Mouse (Mus musculus) layer of hippocampus, postnatal 36 days (tissue): ENCODE measurements around the gene Rorc. TPM values are rescaled to one million over a fixed set of nuclear protein-coding genes. Genes with fewer than 3 reads are reported as not detected.

Experiments used
- DNase-seq, 2 experiments: peaks; one replicate each; pipeline ENCODE4 v3.0.0; 2022
- total RNA-seq, 2 experiments: library from RNA; stranded (reverse); gene quantifications; 2 replicates each; pipeline ENCODE4 v1.2.3; 2021

Rorc gene
- total RNA-seq, result under 1 TPM; 0.57 to 0.86 TPM

DNA sequence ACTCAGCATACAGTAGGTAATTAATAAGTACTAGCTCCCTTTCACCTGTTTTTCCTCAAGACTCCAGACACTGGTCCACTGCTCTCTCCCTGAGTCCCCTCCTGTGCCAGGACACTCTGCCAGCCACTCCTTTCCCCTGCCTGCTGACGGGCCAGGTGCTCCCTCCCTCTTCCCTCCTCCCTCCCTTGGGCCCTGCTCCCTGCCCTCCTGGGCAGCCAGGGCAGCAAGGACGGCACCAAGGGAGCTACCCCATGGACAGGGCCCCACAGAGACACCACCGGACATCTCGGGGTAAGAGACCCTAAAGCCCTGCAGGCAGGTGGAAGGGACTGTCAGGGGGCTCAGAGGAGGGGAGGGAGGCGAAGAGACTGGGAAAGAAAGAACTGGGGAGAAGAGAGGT is at the start of gene Rorc:
Gene Rorc, plus strand, starts transcription at position 154 of the 400 bp plus-strand sequence.
- DNase-seq, result no peak

- no peak for DNase-seq
Measured at GRCm38 (mm10) chr3:94328681-94329080, 43.9 kb upstream of the Rorc start.

DNA sequence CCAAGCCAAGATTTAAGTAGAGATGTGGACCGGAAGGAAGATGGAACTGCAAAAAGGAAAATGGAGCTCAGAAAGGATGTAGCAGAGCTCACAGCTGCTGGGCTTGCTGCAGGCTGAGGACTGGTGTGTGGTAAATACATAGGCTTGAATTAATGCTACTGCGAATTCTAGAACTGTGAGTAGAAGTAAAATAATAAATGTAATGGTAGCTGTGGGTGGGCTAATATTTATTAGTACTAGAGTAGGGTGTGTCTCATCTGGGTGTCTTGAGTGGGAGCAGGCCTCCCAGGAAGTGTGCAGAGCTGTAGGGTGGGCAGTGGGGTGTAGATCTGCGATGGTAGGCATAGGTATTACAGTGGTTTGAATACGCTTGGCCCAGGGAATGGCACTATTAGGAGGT is 38.2 kb upstream of the Rorc start:
- no peak for DNase-seq

GRCm38 (mm10) chr3:94338522-94338921 is 34.1 kb upstream of the Rorc start:
- DNase-seq, result no peak

GRCm38 (mm10) chr3:94341959-94342422 is 30.6 kb upstream of the Rorc start, which contains the start of gene Them5:
Gene Them5 (plus strand): TSS chr3:94342099.
- no peak for DNase-seq

DNA sequence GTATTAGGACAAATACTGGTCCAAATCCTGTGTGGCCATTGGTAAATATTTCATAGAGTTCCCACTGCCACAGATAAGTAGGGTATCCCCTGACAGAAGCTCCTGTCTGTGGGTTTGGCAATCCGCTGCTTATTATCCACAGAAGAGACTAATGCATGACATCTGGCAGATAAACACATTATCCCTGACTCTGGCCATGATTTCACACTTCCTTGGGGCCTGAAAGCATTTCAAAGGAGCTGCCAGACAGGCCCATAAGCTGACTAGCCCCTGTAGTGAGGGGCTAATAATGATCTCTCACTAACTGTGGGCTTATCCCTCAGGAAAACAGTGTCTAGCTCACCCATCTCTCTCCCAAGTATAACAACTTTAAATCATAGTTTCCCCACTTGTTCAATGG is 30.0 kb upstream of the Rorc start:
- DNase-seq, result no peak

DNA sequence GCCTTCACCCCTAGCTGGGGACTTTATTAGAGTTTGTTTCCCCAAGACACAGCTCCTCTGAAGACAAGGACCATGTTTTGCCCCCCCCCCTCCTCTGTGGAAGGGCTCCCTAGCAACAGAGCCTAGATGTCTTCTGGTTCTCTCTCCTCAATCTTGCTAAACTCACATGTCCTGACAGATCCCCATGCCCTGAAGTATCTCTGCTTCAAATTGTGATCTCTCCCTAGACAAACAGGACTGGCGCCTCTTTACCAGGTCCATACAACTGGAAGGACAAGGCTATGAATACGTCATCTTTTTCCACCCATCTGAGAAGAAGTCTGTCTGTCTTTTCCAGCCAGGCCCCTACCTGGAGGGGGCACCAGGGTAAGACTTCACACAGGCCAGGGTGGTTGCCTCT is 28.4 kb upstream of the Rorc start:
- no peak for DNase-seq

GRCm38 (mm10) chr3:94344897-94345296 is 27.7 kb upstream of the Rorc start:
- DNase-seq, result no peak

GRCm38 (mm10) chr3:94348146-94348545 is 24.4 kb upstream of the Rorc start:
- no peak for DNase-seq

DNA sequence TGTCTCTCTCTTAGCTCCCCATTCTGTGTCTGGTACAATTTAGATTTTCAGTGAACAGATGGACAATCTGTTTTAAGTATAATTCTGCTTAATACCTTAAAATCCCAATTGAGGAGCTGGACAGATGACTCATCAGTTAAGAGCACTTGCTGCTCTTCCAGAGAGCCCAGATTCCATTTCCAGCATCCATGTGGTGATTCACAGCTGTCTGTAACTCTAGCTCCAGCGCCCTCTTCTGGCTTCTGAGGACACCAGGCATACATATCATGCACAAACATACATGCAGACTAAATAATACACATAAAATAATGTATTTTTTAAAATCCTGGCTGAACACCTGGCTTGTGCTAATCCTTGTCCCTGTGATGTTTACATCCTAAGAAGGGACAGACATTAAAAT is 11.8 kb upstream of the Rorc start:
- peak in 1 of 2 experiments; percentile 35 for DNase-seq

GRCm38 (mm10) chr3:94362138-94362537 is 10.5 kb upstream of the Rorc start, which contains the start of gene C2cd4d:
Gene C2cd4d (plus strand): TSS chr3:94362438.
- DNase-seq, result no peak

DNA sequence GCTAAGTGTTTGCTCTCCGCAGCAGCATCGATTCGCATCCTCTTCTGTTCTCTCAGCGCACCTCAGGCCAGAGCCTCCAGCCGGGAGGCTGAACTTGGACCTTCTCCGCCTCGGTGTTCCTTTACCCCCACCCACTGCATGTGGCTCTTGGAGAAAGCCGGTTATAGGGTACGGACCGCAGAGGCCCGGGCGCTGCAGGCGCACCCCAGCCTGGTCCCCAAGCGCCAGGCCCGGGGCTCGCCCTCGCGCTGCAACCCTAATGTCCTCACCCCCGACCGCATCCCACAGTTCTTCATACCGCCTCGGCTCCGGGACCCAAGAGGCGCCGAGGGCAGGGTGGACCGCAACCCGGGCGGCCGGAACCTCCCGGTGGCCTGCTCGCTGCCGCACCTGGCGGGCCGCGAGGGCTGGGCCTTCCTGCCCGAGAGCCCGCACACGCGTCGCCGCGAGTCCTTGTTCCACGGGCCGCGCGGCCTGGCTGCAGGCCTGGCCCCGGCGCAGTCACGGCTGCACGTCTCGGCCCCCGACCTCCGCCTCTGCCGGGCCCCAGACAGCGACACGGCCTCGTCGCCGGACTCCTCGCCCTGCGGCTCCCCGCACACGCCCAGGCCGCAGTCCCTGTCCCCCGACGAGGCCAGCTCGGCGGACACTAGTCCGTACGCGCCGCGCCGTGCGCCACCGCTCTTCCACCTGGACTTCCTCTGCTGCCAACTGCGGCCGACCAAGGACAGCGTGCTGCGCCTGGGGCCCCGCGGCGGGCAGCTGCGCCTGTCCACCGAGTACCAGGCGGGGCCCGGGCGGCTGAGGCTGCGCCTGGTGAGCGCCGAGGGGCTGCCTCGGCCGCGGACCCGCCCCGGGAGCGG is 9.1 kb upstream of the Rorc start:
- peak in 1 of 2 experiments; percentile 46 for DNase-seq

- no peak for DNase-seq
Measured at GRCm38 (mm10) chr3:94364154-94364526, 8.5 kb upstream of the Rorc start.

DNA sequence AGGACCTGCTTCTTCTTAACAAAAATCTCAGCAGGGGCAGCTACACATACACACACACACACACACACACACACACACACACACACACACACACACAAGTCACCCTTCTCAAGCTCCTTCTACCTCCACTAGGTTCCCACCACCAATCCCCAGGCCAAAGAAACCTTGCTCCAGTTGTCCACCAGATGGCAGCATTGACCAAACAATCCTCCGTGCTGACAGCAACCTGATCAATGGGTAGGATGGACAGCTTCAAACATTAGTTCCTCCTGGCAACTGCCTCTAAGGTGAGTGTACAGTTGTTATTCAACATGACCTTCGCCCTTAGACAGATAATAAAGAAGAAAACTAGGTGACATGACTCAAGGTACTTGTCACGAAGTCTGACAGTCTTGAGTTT is 5.8 kb upstream of the Rorc start:
- DNase-seq, result peak; percentile 78 to 82

DNA sequence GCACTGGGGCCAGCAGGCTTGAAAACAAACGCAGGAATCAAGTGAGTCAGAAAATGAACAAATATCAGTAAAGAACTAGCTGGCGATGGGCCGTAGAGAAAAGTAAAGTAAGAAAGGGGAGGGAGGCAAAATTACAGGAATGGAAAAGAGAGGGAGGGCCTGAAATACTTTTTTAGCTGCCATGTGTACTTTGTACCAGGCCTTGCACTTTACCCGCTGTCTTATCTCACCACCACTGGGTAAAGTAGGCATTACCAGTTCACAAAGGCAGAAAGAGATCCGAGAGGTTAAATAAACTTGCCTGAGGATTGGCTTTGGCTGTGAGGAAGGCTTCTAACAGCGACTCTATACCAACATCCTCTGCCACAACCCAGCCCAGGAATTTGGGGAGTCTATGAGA is 5.1 kb upstream of the Rorc start:
- DNase-seq, result no peak

DNA sequence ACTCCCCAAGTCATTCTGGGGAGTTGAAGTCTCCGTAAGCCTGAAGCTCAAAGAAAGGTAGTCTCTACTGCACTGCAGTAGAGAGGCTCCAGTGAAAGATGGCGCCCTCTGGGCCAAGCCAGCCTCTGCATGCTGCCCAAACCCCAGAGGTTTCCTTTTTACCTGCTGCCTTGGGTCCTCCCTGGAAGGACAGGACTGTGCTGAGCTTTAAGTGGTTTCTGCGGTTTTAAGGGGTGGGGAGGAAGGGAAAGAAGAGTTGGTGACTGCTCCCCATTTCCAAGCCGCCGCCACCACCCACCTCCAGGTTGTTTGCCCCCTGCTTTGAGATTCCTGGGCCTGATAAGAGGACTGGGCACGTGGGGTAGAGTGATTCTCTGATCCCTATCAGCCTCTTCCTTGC is 4.0 kb upstream of the Rorc start:
- DNase-seq, result no peak

DNA sequence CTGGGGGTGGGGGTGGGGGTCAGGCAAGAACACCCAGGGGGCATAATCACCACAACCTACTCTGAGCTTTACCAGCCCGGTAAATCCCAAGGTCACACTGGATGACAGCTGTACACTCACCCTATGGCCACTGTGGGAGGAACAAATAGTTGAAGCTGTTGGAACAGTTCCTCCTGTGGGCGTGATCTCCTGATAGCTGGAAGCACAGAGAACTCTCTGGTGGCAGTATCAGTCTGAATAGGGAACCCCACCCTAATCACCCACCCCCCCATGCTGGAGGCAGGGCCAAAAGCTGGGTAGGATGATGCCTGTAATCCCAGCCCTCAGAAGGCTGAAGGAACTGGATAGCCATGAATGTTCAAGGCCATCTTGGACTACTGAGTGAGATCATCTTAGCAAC is 2.9 kb upstream of the Rorc start:
- no peak for DNase-seq

DNA sequence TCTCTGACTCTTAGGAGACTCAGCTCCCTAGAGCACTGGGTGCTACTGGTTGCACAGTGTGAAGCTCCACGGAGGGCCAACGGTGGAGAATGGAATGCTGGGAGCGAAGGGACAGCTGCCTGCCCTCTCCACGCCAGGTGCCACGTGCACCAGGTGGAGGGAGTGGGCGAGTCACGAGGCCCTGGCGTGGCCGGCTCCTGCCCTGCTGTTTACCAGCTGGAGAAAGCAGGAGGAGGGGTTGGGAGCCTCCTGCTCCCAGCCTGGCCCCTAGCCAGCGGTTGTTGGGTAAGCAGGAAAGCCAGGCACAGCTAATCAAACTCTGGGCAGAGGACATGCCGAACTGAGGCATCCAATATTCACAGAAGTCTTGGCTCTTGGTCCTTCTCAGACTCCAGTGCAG is 957 bp upstream of the Rorc start:
- DNase-seq, result peak in 1 of 2 experiments; percentile 59

GRCm38 (mm10) chr3:94372038-94372437 is 556 bp upstream of the Rorc start:
- DNase-seq, result no peak

DNA sequence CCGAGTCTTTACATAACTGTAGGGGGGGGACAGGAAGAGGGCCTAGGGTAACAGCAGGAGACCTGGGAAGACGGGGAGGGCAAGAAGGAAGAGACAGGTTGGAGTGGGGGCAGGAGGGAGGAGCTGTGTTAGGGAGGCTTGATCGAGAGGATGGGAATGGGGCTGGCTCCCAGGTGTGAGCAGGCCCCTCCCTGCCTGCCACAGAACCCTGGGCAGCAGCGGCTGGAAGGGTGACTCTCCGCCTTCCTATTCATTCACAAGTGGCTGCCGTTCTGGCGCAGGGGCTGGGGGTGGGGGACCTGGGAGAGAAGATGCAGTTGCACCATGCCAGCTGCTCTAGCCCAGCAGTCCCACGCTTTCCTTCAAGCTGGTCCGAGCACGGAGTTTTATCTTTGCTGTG is 496 bp downstream of the Rorc start:
- DNase-seq, result no peak

- no peak for DNase-seq
Measured at GRCm38 (mm10) chr3:94373597-94374011, 1.0 kb downstream of the Rorc start.

DNA sequence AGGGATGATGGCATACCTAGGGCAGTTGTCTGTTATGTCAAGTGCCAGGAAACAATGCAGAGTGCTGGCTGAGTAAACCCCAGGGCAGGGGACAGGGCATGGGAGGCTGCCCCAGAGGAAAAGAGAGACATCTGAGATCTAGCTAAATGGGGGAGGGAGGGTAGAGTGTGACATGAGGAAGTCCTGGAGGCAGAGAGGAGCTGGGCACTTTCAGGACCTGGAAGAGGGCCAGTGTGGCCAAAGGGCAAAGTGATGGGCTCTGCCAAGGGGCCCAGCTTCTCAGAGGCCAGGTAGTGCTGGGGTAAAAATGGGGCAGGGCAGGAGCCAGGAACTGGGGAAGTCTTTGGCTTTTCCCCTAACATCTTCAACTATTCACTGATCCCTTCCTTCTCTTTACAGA is 2.0 kb downstream of the Rorc start:
- no peak for DNase-seq

DNA sequence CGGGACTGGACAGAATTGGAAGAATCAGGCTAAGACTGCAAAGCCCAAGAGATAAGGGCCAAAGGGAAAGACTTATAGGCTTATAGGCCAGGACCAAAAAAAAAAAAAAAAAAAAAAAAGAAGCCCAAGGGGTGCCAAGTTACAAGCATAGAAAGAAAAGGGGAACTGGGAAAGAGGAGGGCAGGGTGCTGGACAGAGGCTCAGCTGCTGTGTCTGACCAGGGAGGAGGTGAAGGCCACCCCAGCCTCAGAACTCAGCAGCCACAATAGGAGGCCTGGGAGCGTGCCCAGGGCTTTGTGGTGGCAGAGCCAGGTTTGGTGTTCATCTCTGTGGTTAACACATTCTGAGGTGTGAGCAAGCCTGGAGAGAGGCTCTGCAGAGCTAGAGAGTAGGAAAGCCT is 2.6 kb downstream of the Rorc start:
- DNase-seq, result no peak

DNA sequence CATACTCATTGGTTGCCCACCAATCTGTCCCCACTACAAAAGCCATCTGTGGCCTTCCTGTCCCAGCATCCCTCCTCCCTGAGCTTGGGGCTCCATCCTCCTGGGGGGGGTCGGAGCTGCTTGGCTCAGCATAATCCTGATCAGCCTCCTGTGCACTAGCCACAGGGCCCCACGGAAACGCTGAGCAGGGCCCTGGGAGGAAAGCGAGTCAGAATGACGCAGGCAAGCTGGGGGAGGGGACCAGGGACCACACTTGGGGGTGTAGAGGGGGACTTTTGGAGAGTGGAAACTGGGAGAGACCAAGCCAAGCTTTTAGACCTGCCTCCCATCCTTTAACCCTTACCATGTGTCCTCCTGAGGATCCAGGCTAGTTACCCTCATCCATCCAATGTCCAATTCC is 3.3 kb downstream of the Rorc start:
- DNase-seq, result no peak
